Mouse (Mus musculus) gastrocnemius, postnatal 4 days (tissue): Measurements from ENCODE around the gene Birc5. TPM values are rescaled to one million over a fixed set of nuclear protein-coding genes. Genes with fewer than 3 reads are reported as not detected.
"Not testable (repeated sequence)": the region's sequence is repeated elsewhere in the genome, so short reads cannot be mapped to it uniquely, and the experiment has no call there.

ENCODE experiments used
- DNase-seq, 2 experiments: peaks; one replicate each; pipeline ENCODE4 v3.0.0; 2021 to 2022; ENCODE audit warnings: low spot score in 2 of 2, mixed read lengths in 2 of 2
- total RNA-seq, 2 experiments: library from RNA; stranded (reverse); gene quantifications; 2 replicates each; pipeline ENCODE4 v1.2.3; 2021

Birc5 gene
- total RNA-seq, 2 experiments from 2014 or later: 23.2 to 25.2 TPM

GRCm38 (mm10) chr11:117826164-117826563 is 22.9 kb upstream of the Birc5 start:
- no peak for DNase-seq

- no peak for DNase-seq
These were observed 22.1 kb upstream of the Birc5 start for GRCm38 (mm10) chr11:117826916-117827315.

- DNase-seq: no peak
These were observed 21.7 kb upstream of the Birc5 start for GRCm38 (mm10) chr11:117827386-117827785.

GRCm38 (mm10) chr11:117828149-117828887 is 20.7 kb upstream of the Birc5 start:
- peak in 1 of 2 experiments; percentile 45 for DNase-seq

- peak in 1 of 2 experiments; percentile 66 for DNase-seq
These were observed 20.0 kb upstream of the Birc5 start for GRCm38 (mm10) chr11:117828888-117829604.

- no peak for DNase-seq
These were observed 19.3 kb upstream of the Birc5 start for GRCm38 (mm10) chr11:117829671-117830215.

GRCm38 (mm10) chr11:117830401-117830800 is 18.6 kb upstream of the Birc5 start:
- no peak for DNase-seq

- DNase-seq: peak; percentile 75 to 84
These were observed 16.7 kb upstream of the Birc5 start for GRCm38 (mm10) chr11:117832086-117832969.

- not testable (repeated sequence) for DNase-seq
These were observed 15.5 kb upstream of the Birc5 start for GRCm38 (mm10) chr11:117833509-117833908.

- no peak for DNase-seq
These were observed 15.0 kb upstream of the Birc5 start for GRCm38 (mm10) chr11:117834086-117834485.

GRCm38 (mm10) chr11:117836306-117836705 is 12.7 kb upstream of the Birc5 start:
- no peak for DNase-seq

- no peak for DNase-seq
These were observed 10.5 kb upstream of the Birc5 start for GRCm38 (mm10) chr11:117838572-117838971.

- no peak for DNase-seq
These were observed 10.0 kb upstream of the Birc5 start for GRCm38 (mm10) chr11:117839021-117839420.

- no peak for DNase-seq
These were observed 8.1 kb upstream of the Birc5 start for GRCm38 (mm10) chr11:117840910-117841309.

GRCm38 (mm10) chr11:117843434-117843833 is 5.6 kb upstream of the Birc5 start:
- DNase-seq: no peak

- DNase-seq: no peak
These were observed 4.1 kb upstream of the Birc5 start for GRCm38 (mm10) chr11:117844997-117845396.

- no peak for DNase-seq
These were observed 3.4 kb upstream of the Birc5 start for GRCm38 (mm10) chr11:117845651-117846050.

- no peak for DNase-seq
These were observed 2.4 kb upstream of the Birc5 start for GRCm38 (mm10) chr11:117846640-117847039.

GRCm38 (mm10) chr11:117847593-117848215 is 1.3 kb upstream of the Birc5 start:
- no peak for DNase-seq

GRCm38 (mm10) chr11:117848271-117848984 is 623 bp upstream of the Birc5 start:
- peak in 1 of 2 experiments; percentile 52 for DNase-seq
